Mouse (Mus musculus): ENCODE data around the gene Caln1. TPM values are rescaled to one million over a fixed set of nuclear protein-coding genes. Genes with fewer than 3 reads are reported as not detected.

Caln1 gene
- total and polyA plus RNA-seq, 3 experiments: not detected

- no peak overlapping the region for H3K27ac ChIP-seq (ENCODE audit: control insufficient read depth, low read depth, low read length)
These were observed 338.5 kb downstream of the Caln1 start for GRCm38 (mm10) chr5:130707755-130708154.

GRCm38 (mm10) chr5:130708616-130709015 is 339.4 kb downstream of the Caln1 start:
- H3K9me3 ChIP-seq (replicated peaks; ENCODE audit: insufficient read depth, low read length): no peaks in the 10 kb centered on the region
- no peak for DNase-seq (ENCODE audit: low read depth, low spot score)
- H3K79me2 ChIP-seq (ENCODE audit: control insufficient read depth, insufficient read depth, low read length, poor library complexity): no peaks in the 10 kb centered on the region

More at GRCm38 (mm10) chr5:130707755-130708154, 338.5 kb downstream of the Caln1 start:
- H3K9me3 ChIP-seq (replicated peaks; ENCODE audit: insufficient read depth, low read length): no peaks in the 10 kb centered on the region
- no peak for TF ChIP-seq NRF1 (IDR thresholded peaks at IDR 0.05; ENCODE audit: insufficient read depth, low read depth, low read length, poor library complexity, severe bottlenecking)
- TF ChIP-seq TCF12 (IDR thresholded peaks at IDR 0.05; ENCODE audit: low read depth, low read length): no peak
- H3K4me3 ChIP-seq (ENCODE audit: control insufficient read depth in 1 of 2, insufficient read depth in 1 of 2, low read depth in 2 of 2, low read length in 2 of 2): no peak overlapping the region
- no peaks in the 10 kb centered on the region for H3K79me2 ChIP-seq (ENCODE audit: control insufficient read depth, insufficient read depth, low read length, poor library complexity)
- no peaks in the 10 kb centered on the region for H3K36me3 ChIP-seq (ENCODE audit: control insufficient read depth in 1 of 2, insufficient read depth in 2 of 2, low read length in 2 of 2)
- H3K9ac ChIP-seq (ENCODE audit: control insufficient read depth, low read depth, low read length, poor library complexity, severe bottlenecking): no peak overlapping the region
- H3K27me3 ChIP-seq (ENCODE audit: control insufficient read depth in 1 of 2, insufficient read depth in 2 of 2, low read length in 2 of 2): no peaks in the 10 kb centered on the region
- H3K4me1 ChIP-seq (ENCODE audit: control insufficient read depth in 1 of 2, insufficient read depth in 2 of 2, low read length in 2 of 2): no peaks in the 10 kb centered on the region
- no peak for DNase-seq (ENCODE audit: low read depth, low spot score)

GRCm38 (mm10) chr5:130711643-130712042 is 342.4 kb downstream of the Caln1 start:
- Histone ChIP-seq H3K27me3 (ENCODE audit: control insufficient read depth in 1 of 2, insufficient read depth in 2 of 2, low read length in 2 of 2) (no peaks in the 10 kb centered on the region), H3K4me3 (ENCODE audit: control insufficient read depth in 1 of 2, insufficient read depth in 1 of 2, low read depth in 2 of 2, low read length in 2 of 2) (no peak overlapping the region)

More at GRCm38 (mm10) chr5:130708616-130709015, 339.4 kb downstream of the Caln1 start:
- Histone ChIP-seq H3K36me3 (ENCODE audit: control insufficient read depth in 1 of 2, insufficient read depth in 2 of 2, low read length in 2 of 2) (no peaks in the 10 kb centered on the region), H3K4me3 (ENCODE audit: control insufficient read depth in 1 of 2, insufficient read depth in 1 of 2, low read depth in 2 of 2, low read length in 2 of 2) (no peak overlapping the region), H3K27me3 (ENCODE audit: control insufficient read depth in 1 of 2, insufficient read depth in 2 of 2, low read length in 2 of 2) (no peaks in the 10 kb centered on the region), H3K4me1 (ENCODE audit: control insufficient read depth in 1 of 2, insufficient read depth in 2 of 2, low read length in 2 of 2) (no peaks in the 10 kb centered on the region), H3K9ac (ENCODE audit: control insufficient read depth, low read depth, low read length, poor library complexity, severe bottlenecking) (no peak overlapping the region), H3K27ac (ENCODE audit: control insufficient read depth, low read depth, low read length) (no peak overlapping the region)
- TF ChIP-seq GABPA (IDR thresholded peaks at IDR 0.05; ENCODE audit: low read depth, low read length) (no peak), JUND (IDR thresholded peaks at IDR 0.05; ENCODE audit: low read depth, low read length) (no peak), ZC3H11A (IDR thresholded peaks at IDR 0.05; ENCODE audit: low read depth, low read length) (no peak)

More at GRCm38 (mm10) chr5:130711643-130712042, 342.4 kb downstream of the Caln1 start:
- TF ChIP-seq MAZ (IDR thresholded peaks at IDR 0.05; ENCODE audit: low read depth, low read length): no peak
- no peak for TF ChIP-seq ETS1 (IDR thresholded peaks at IDR 0.05; ENCODE audit: low read depth, low read length)
- no peak for TF ChIP-seq EP300 (IDR thresholded peaks at IDR 0.05; ENCODE audit: low read depth in 1 of 2, low read length in 2 of 2)
- TF ChIP-seq JUND (IDR thresholded peaks at IDR 0.05; ENCODE audit: low read depth, low read length): no peak
- TF ChIP-seq UBTF (IDR thresholded peaks at IDR 0.05; ENCODE audit: borderline replicate concordance, insufficient read depth, low read depth, low read length): no peak
- no peak for TF ChIP-seq ZMIZ1 (IDR thresholded peaks at IDR 0.05; ENCODE audit: low read depth, low read length)
- TF ChIP-seq POLR2AphosphoS5 (IDR thresholded peaks at IDR 0.05; ENCODE audit: borderline replicate concordance, low read depth, low read length): no peak; the same call in 1 of the 2 replicates
- no peak for TF ChIP-seq USF2 (IDR thresholded peaks at IDR 0.05; ENCODE audit: borderline replicate concordance in 1 of 2, insufficient read depth in 1 of 2, low read depth in 1 of 2, low read length in 2 of 2)
- no peak for TF ChIP-seq ZNF384 (IDR thresholded peaks at IDR 0.05; ENCODE audit: low read depth, low read length)
- TF ChIP-seq NELFE (IDR thresholded peaks at IDR 0.05; ENCODE audit: low read depth, low read length): no peak
- no peak for TF ChIP-seq TCF12 (IDR thresholded peaks at IDR 0.05; ENCODE audit: low read depth, low read length)
- no peak for TF ChIP-seq MAFK (IDR thresholded peaks at IDR 0.05; ENCODE audit: borderline replicate concordance, low read depth, low read length)
- TF ChIP-seq GATA1 (IDR thresholded peaks at IDR 0.05; ENCODE audit: low read depth, low read length): no peak
- no peak for TF ChIP-seq MYB (IDR thresholded peaks at IDR 0.05; ENCODE audit: low read depth, low read length)
- Histone ChIP-seq H3K9ac (ENCODE audit: control insufficient read depth, low read depth, low read length, poor library complexity, severe bottlenecking) (no peak overlapping the region), H3K79me2 (ENCODE audit: control insufficient read depth, insufficient read depth, low read length, poor library complexity) (no peaks in the 10 kb centered on the region), H3K4me1 (ENCODE audit: control insufficient read depth in 1 of 2, insufficient read depth in 2 of 2, low read length in 2 of 2) (no peaks in the 10 kb centered on the region), H3K27ac (ENCODE audit: control insufficient read depth, low read depth, low read length) (no peak overlapping the region), H3K36me3 (ENCODE audit: control insufficient read depth in 1 of 2, insufficient read depth in 2 of 2, low read length in 2 of 2) (no peaks in the 10 kb centered on the region), H3K9me3 (replicated peaks; ENCODE audit: insufficient read depth, low read length) (no peaks in the 10 kb centered on the region)
- DNase-seq (ENCODE audit: low read depth, low spot score): no peak
